Mouse (Mus musculus) heart, embryonic 11.5 days (tissue): ENCODE results near the gene Zdhhc12. TPM values are rescaled to one million over a fixed set of nuclear protein-coding genes. Genes with fewer than 3 reads are reported as not detected.

Experiments used
- ATAC-seq: fragments of 200-750 bp; cut with Nextera tagmentation; replicated peaks from 2 replicates; pipeline ENCODE4 v1.8.0; 2017; ENCODE audit warnings: moderate library complexity; ENCODE audit not compliant: insufficient number of reproducible peaks, low FRiP score, low TSS enrichment
- H3K27ac ChIP-seq: fragments of 300-500 bp; sonication (generic); 2 replicates; pipeline ENCODE4 v1.5.1; 2014; ENCODE audit warnings: mild to moderate bottlenecking, low read depth, low read length
- H3K27me3 ChIP-seq: fragments of 300-500 bp; sonication (generic); 2 replicates; pipeline ENCODE4 v1.6.1; 2014; ENCODE audit warnings: mild to moderate bottlenecking, low read length, mixed read lengths; ENCODE audit not compliant: control insufficient read depth, insufficient read depth
- H3K36me3 ChIP-seq: fragments of 300-500 bp; sonication (generic); 2 replicates; pipeline ENCODE4 v1.6.1; 2014; ENCODE audit warnings: mild to moderate bottlenecking, low read length, moderate library complexity, mixed read lengths; ENCODE audit not compliant: control insufficient read depth, insufficient read depth
- H3K4me1 ChIP-seq: fragments of 300-500 bp; sonication (generic); 2 replicates; pipeline ENCODE4 v1.6.1; 2014; ENCODE audit warnings: low read length; ENCODE audit not compliant: control insufficient read depth, insufficient read depth
- H3K4me2 ChIP-seq: fragments of 300-500 bp; sonication (generic); 2 replicates; pipeline ENCODE4 v1.6.1; 2014; ENCODE audit warnings: mild to moderate bottlenecking, moderate library complexity
- H3K4me3 ChIP-seq: fragments of 300-500 bp; sonication (generic); 2 replicates; pipeline ENCODE4 v1.5.1; 2014; ENCODE audit warnings: low read depth, low read length
- H3K9ac ChIP-seq: fragments of 300-500 bp; sonication (generic); 2 replicates; pipeline ENCODE4 v1.6.1; 2014; ENCODE audit warnings: mild to moderate bottlenecking, low read depth, low read length, moderate library complexity
- H3K9me3 ChIP-seq: fragments of 300-500 bp; sonication (generic); replicated peaks from 2 replicates; pipeline ENCODE4 v1.6.1; 2016; ENCODE audit warnings: low read length; ENCODE audit not compliant: control insufficient read depth
- WGBS: fragments of 180-500 bp; shearing (Covaris S2); extraction: QIAGEN DNeasy Blood & Tissue Kit; methylation state at CpG from one replicate; pipeline ENCODE4 v1.1.7; 2014; ENCODE audit not compliant: insufficient replicate concordance; 5-methylcytosine and 5-hydroxymethylcytosine counted together
- polyA plus RNA-seq: library from polyadenylated mRNA; unstranded; fragments of >200 nt; fragmentation: Nextera tagmentation; extraction: Ambion mirVana; gene quantifications from 2 replicates; pipeline ENCODE4 v1.2.1, GENCODE M21; 2014

The Zdhhc12 gene
- polyA plus RNA-seq, 1 experiment from 2014 or later: 59.1 TPM

DNA sequence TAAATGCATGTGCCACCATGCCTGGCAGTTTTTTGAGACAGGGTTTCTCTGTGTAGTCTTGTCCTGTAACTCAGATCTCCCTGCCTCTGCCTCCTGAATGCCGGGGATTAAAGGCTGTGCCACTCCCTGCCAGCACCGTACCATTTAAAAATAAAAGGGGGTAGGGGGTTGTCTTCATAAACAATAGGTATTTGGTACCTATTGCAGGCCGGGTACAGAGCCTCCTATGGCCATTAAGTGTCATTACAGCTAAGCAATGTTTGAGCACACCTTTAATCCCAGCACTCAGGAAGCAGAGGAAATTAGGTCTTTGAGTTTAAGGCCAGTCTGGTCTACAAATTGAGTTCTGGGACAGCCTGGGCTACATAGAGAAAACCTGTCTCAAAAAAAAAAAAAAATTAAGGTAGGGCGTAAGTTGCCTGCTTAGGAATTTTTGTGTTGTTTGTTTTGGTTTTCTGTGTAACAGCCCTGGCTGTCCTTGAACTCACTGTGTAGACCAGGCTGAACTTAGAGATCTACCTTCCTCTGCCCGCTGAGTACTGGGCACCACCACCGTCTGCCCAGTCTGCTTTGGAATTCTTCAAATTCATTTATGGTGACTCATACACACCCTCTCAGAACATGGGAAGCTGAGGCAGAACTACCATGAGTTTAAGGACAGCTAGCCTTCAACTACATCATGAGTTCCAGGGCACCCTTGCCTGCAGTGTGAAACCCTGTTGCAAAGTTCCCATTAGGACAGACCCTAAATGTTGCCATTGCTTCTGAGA lies 41.3 kb downstream of the Zdhhc12 start:
- no peak overlapping the region for H3K9ac ChIP-seq
- 36% methylated on average over 6 of the region's 6 CpGs for WGBS
- no peak overlapping the region for H3K27ac ChIP-seq
- no peaks in the 10 kb centered on the region for H3K4me1 ChIP-seq
- H3K9me3 ChIP-seq: no peaks in the 10 kb centered on the region
- no peak overlapping the region for H3K4me3 ChIP-seq
- H3K4me2 ChIP-seq: no peak overlapping the region
- no peaks in the 10 kb centered on the region for H3K27me3 ChIP-seq
- no peaks in the 10 kb centered on the region for H3K36me3 ChIP-seq
- ATAC-seq: no peak

DNA sequence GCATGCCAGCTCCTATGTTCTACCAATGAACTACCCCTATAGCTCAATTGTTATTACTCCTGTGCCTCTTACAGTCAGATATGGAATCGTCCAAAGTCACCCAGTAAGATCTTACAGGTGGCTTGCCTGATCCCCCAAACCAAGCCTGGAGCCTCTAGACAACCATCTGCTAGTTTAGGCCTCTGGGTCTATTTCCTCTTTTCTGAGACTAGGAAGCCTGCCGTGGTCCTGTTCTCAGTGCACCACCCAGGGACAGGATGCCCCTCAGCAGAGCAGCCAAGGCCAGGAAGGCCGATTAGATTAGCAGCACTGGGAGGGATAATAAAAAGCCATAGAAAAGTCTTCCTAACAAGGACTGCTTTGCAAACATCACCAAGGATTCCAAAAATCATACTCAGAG lies 43.6 kb downstream of the Zdhhc12 start:
- Histone ChIP-seq H3K9me3 (no peaks in the 10 kb centered on the region), H3K27me3 (no peaks in the 10 kb centered on the region), H3K4me3 (no peak overlapping the region), H3K4me1 (no peaks in the 10 kb centered on the region), H3K4me2 (no peak overlapping the region), H3K9ac (no peak overlapping the region), H3K27ac (no peak overlapping the region), H3K36me3 (no peaks in the 10 kb centered on the region)
- WGBS: 74% methylated on average over 3 of the region's 3 CpGs
- ATAC-seq: no peak

DNA sequence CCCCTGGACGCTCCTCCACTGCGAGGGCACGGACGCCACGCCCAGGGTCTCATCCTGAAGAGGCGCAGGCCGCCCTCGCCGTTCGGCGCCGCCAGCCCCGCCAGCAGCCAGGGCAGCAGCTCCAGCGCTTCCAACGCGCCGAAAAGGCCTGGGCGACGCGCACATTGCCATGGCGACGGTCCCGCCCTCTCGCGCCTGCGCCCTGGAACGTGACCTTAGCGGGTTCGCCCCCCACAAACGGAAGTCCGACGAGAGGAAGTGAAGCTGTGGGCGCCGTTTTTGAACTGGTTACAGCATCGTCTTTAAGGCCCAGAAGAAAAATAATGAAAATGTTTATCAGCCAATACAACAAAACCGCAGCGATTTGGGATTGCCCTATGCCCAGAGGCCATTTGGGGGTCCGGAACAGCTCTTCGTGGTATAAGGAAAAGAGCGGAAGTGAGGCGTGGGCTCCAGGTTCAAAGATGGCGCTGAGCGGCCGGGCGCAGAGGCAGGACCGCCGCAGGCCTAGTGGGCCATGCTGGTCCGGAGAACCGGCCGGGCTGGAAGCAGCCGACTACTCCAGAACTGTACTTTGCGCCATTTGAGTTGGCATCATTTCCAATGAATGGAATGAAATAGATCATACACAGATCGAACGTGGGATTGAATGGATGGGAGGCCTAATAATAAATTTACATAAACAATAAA lies 44.6 kb downstream of the Zdhhc12 start, which contains the start of gene Wdr34:
Wdr34 (minus strand) TSS at position 183 of the 690 bp plus-strand sequence.
- peak within 1 kb of the TSS; percentile 88 for H3K27ac ChIP-seq
- 0 out of 2 replicates have a peak, but pooled peaks cover 2% of the 10 kb centered on the region for H3K36me3 ChIP-seq
- WGBS: 1% methylated on average over 54 of the region's 54 CpGs
- H3K9me3 ChIP-seq: no peaks in the 10 kb centered on the region
- no peaks in the 10 kb centered on the region for H3K4me1 ChIP-seq
- no peaks in the 10 kb centered on the region for H3K27me3 ChIP-seq
- H3K9ac ChIP-seq: peak within 1 kb of the TSS; percentile 75
- peak; percentile 90 for ATAC-seq
- H3K4me3 ChIP-seq: peak within 1 kb of the TSS; percentile 58
- peak within 1 kb of the TSS; percentile 82 for H3K4me2 ChIP-seq

DNA sequence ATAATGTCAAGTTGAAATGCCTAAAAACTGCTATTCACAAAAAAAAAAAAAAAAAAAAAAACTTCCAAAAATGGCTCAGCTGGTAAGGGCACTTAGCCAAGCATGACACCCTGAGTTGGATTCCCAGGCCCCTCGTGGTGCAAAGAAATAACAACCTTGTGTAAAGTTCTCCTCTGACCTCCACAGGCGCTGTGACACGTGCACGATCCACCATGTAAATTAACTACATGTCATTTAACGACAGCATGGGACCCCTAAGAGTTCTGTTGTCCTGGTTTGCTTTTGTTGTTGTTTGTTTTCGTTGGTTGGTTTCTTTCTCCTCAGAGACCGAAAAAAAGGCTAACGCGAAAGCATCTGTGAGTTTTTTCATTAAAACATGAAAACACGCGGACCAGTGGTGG lies 45.3 kb downstream of the Zdhhc12 start:
- peak overlapping the region; percentile 88 for H3K27ac ChIP-seq
- H3K9me3 ChIP-seq: no peaks in the 10 kb centered on the region
- peak overlapping the region; percentile 58 for H3K4me3 ChIP-seq
- ATAC-seq: no peak
- peak overlapping the region; percentile 82 for H3K4me2 ChIP-seq
- H3K4me1 ChIP-seq: no peaks in the 10 kb centered on the region
- peak overlapping the region; percentile 75 for H3K9ac ChIP-seq
- WGBS: 54% methylated on average over 11 of the region's 11 CpGs
- no peaks in the 10 kb centered on the region for H3K27me3 ChIP-seq
- H3K36me3 ChIP-seq: 0 out of 2 replicates have a peak, but pooled peaks cover 2% of the 10 kb centered on the region

DNA sequence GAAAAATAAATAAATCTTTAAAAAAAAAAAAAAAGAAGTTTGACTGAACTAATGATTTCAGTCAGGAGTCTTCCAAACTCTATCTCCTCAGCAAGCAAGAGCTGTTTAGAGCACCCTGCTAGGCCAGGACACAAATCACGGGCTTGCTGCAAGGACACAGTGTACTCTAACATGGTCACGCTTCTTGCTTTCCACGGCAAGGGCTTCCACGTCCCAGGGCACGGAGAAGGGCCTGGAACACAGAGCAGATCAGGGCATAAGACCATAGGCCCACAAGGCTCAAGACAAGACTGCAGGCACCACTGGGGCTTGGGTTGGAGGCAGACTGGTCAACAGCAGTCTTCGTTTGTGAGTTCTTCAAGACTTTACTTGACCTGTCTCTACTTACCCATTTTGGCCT lies 46.3 kb downstream of the Zdhhc12 start:
- Histone ChIP-seq H3K4me1 (peaks cover 2% of the 10 kb centered on the region; the same call in 1 of the 2 replicates), H3K27me3 (no peaks in the 10 kb centered on the region), H3K4me2 (no peak overlapping the region), H3K27ac (no peak overlapping the region), H3K9ac (no peak overlapping the region), H3K36me3 (peaks cover 2% of the 10 kb centered on the region; the same call in 1 of the 2 replicates), H3K9me3 (no peaks in the 10 kb centered on the region), H3K4me3 (no peak overlapping the region)
- WGBS: 96% methylated on average over 6 of the region's 6 CpGs
- ATAC-seq: no peak

DNA sequence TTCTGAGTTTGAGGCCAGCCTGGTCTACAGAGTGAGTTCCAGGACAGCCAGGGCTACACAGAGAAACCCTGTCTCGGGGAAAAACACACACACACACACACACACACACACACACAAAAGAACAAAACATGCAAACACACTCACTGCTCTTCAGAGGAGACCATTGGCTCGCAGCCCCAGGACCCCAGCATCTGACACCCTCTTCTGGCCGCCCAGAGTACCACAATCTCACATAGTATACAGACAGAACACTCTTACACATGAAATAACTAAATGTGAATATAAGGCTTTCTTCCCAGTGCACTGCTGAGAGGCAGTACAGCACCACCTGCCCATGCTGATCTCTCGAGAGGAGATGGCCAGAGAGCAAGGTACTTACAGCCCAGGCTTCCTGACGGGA lies 48.9 kb downstream of the Zdhhc12 start:
- Histone ChIP-seq H3K9me3 (no peaks in the 10 kb centered on the region), H3K4me1 (peaks cover 2% of the 10 kb centered on the region; the same call in 1 of the 2 replicates), H3K27me3 (no peaks in the 10 kb centered on the region), H3K4me2 (no peak overlapping the region), H3K4me3 (no peak overlapping the region), H3K9ac (no peak overlapping the region), H3K27ac (no peak overlapping the region), H3K36me3 (peaks cover 2% of the 10 kb centered on the region; the same call in 1 of the 2 replicates)
- WGBS: 88% methylated on average over 5 of the region's 5 CpGs
- ATAC-seq: no peak

DNA sequence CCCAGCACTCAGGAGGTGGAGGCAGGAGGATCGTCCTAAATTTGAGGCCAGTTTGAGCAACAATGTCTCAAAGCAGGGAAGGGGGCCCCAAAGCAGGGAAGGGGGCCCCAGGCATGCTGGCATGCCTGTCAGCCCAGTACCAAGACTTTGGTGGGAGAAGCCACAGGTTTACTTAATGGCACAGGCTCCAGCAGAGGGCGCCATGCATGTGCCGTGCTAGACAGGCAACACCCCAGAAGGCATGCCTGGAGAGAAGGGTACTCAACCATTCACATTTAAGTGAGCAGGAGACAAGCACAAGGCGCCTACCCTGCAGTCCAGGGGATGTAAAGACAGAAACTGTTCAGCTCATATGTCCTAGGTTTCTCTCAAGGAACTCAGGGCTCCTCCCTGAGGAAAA lies 51.0 kb downstream of the Zdhhc12 start:
- 10% methylated on average over 4 of the region's 4 CpGs for WGBS
- Histone ChIP-seq H3K9ac (no peak overlapping the region), H3K4me3 (no peak overlapping the region), H3K4me1 (peaks cover 2% of the 10 kb centered on the region; the same call in 1 of the 2 replicates), H3K9me3 (no peaks in the 10 kb centered on the region), H3K27me3 (no peaks in the 10 kb centered on the region), H3K4me2 (no peak overlapping the region), H3K36me3 (peaks cover 2% of the 10 kb centered on the region; the same call in 1 of the 2 replicates), H3K27ac (no peak overlapping the region)
- ATAC-seq: no peak
